Mouse (Mus musculus) olfactory bulb, adult 2 months (tissue): ENCODE results near the gene Fgfr2. TPM values are rescaled to one million over a fixed set of nuclear protein-coding genes. Genes with fewer than 3 reads are reported as not detected.

ENCODE experiments used
- H3K27ac ChIP-seq: fragments of 200-500 bp; 2 replicates; pipeline ENCODE4 v1.5.1; 2012; ENCODE audit warnings: low read depth, low read length; ENCODE audit not compliant: insufficient read depth
- H3K4me1 ChIP-seq: fragments of 200-500 bp; 2 replicates; pipeline ENCODE4 v1.6.1; 2012; ENCODE audit warnings: low read length; ENCODE audit not compliant: control insufficient read depth, insufficient read depth
- H3K4me3 ChIP-seq: fragments of 200-500 bp; 2 replicates; pipeline ENCODE4 v1.5.1; 2012; ENCODE audit warnings: mild to moderate bottlenecking, low read depth, low read length, moderate library complexity; ENCODE audit not compliant: insufficient read depth
- CTCF ChIP-seq: fragments of 200-500 bp; IDR thresholded peaks from 2 replicates; pipeline ENCODE4 v1.5.1; 2012; ENCODE audit warnings: low read depth, mild to moderate bottlenecking, low read length, moderate library complexity; ENCODE audit not compliant: insufficient read depth
- POLR2A ChIP-seq: fragments of 200-500 bp; IDR thresholded peaks from 2 replicates; pipeline ENCODE4 v1.6.1; 2012; ENCODE audit warnings: mild to moderate bottlenecking, low read depth, low read length, moderate library complexity; ENCODE audit not compliant: insufficient read depth
- WGBS: fragments of 180-500 bp; shearing (Covaris S2); methylation state at CpG from one replicate; pipeline ENCODE4 v1.1.7; 2018; 5-methylcytosine and 5-hydroxymethylcytosine counted together
- polyA plus RNA-seq: library from polyadenylated mRNA; stranded (reverse); fragments of >200 nt; gene quantifications from 2 replicates; pipeline ENCODE4 v1.2.4, GENCODE M21; 2012; ENCODE audit warnings: low replicate concordance; ENCODE audit not compliant: missing spikeins, insufficient read depth, insufficient read length

Gene Fgfr2
- polyA plus RNA-seq, 1 experiment: not detected

DNA sequence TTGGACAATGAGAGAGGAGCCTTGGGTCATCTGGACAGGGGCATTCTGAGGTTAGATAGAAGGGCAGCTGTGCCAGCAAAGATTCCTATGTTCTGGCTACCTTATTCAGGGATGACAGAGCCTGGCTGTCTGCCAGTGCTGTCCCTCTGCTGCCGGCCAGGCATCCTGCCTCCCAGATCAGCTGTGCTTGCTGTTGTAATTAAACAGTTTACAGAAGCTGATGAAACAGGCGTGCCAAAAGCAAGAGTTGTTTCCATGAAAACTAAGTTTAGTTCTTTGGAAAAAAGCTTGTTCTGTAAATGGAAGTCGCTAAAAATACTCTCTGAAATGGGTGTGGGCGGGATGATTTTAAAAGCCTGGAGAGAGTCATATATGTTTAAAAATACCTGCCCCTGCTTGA is 1213.5 kb downstream of the Fgfr2 start:
- H3K4me3 ChIP-seq: no peak overlapping the region
- peaks cover 6% of the 10 kb centered on the region for H3K4me1 ChIP-seq
- 6% methylated on average over 4 of the region's 4 CpGs for WGBS
- TF ChIP-seq CTCF (no peak), POLR2A (no peak)
- no peak overlapping the region for H3K27ac ChIP-seq

DNA sequence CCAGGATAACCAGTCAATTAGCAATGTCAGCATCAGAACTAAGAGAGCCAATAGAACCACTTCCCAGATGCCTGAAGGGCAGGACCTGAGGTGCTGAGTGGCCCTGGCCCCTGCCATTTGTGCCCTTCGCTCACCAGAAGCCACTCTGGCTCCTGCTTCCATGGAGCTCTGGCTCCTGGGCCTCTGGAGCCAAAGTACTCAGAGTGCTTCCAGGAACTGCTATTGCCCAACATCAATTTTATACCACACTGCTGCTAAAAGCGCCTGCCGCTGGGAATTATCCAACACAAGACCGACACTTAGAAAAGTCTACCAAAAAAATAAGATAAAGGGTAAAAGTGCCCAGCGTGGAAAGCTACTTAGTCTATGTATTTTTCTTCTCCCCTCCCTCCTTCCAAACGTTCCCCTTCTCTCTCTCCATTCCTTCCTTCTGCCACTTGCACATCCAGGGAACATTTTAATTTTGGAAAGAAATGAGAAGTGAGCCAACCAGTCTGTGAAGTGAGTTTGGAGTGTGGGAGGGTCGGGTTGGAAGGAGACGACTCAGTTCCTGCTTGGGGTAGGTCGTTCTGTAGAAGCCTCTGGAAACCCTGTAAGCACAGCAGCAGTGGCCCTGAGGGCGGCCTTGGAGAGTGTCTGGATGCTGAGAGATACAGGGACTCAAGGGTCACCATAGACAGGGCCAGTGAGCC is 1216.5 kb downstream of the Fgfr2 start:
- Histone ChIP-seq H3K4me1 (peaks cover 6% of the 10 kb centered on the region), H3K27ac (no peak overlapping the region), H3K4me3 (no peak overlapping the region)
- TF ChIP-seq POLR2A (no peak), CTCF (no peak)
- 82% methylated on average over 10 of the region's 10 CpGs for WGBS

DNA sequence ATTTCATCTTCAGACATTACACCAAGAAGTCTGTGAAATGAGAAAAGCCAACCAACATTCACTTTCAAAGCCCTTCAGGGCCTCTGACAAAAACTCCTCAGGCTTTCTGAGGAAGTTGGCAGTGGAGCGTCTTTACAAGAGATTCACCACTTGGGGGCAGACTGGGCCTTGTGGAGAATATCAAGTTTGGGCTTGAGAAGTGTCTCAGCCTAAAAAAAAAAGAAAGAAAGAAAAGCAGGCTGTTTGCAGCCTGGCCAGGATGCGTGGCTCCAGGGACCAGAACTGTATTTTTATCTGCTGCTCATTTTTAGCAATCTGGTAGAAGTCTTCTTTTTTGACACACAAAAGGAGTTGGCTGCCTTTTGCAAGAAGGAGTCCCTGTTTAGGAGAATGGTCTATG is 1223.8 kb downstream of the Fgfr2 start:
- TF ChIP-seq POLR2A: no peak
- TF ChIP-seq CTCF: 0 out of 2 replicates have a peak, but pooled peaks have one; percentile 12
- Histone ChIP-seq H3K4me3 (no peak overlapping the region), H3K27ac (no peak overlapping the region), H3K4me1 (0 out of 2 replicates have a peak, but pooled peaks cover 2% of the 10 kb centered on the region)
- WGBS: 3% methylated on average over 2 of the region's 2 CpGs

DNA sequence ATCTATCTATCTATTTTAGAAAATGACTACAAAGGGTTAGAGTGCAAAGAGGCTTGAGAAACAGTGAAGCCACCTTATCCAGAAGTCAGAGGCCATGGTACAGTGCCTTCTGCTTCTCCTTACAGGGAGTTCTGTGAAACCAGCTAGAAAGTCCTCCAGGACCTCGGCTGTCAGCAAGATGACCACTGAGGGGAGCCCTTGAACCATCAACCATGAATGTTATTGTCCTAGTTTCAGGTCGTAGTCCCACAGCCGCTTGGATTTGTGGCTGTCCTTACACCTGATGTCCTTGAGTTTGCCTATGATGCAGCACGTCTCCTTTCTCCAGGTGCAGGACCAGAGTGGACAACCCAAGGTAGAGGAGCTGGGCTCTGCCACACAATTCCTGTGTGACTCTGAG is 1225.9 kb downstream of the Fgfr2 start:
- no peak for TF ChIP-seq POLR2A
- no peak for TF ChIP-seq CTCF
- H3K4me3 ChIP-seq: no peak overlapping the region
- no peak overlapping the region for H3K27ac ChIP-seq
- 29% methylated on average over 4 of the region's 4 CpGs for WGBS
- 0 out of 2 replicates have a peak, but pooled peaks cover 2% of the 10 kb centered on the region for H3K4me1 ChIP-seq

DNA sequence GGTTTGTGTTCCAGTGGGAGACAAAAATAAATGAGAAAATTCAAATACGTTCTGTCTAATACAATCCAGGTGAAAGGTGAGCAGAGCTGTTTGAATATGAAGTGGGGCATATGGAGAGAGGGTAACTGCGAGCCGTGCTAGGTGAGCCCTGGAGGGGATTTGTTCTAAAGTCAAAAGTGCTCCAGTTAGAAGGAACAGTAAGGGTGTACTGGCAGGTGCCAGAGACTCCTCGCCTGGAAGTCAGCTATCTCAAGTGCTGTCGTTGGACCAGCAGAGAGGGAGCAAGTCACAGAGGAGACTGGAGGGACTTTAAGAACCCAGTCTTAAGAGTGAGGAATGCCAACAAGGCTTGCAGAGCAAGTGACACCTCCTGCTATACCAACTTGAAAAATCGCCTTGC is 1240.3 kb downstream of the Fgfr2 start:
- WGBS: 65% methylated on average over 6 of the region's 6 CpGs
- no peak for TF ChIP-seq POLR2A
- no peak for TF ChIP-seq CTCF
- Histone ChIP-seq H3K4me1 (no peaks in the 10 kb centered on the region), H3K27ac (no peak overlapping the region), H3K4me3 (no peak overlapping the region)

DNA sequence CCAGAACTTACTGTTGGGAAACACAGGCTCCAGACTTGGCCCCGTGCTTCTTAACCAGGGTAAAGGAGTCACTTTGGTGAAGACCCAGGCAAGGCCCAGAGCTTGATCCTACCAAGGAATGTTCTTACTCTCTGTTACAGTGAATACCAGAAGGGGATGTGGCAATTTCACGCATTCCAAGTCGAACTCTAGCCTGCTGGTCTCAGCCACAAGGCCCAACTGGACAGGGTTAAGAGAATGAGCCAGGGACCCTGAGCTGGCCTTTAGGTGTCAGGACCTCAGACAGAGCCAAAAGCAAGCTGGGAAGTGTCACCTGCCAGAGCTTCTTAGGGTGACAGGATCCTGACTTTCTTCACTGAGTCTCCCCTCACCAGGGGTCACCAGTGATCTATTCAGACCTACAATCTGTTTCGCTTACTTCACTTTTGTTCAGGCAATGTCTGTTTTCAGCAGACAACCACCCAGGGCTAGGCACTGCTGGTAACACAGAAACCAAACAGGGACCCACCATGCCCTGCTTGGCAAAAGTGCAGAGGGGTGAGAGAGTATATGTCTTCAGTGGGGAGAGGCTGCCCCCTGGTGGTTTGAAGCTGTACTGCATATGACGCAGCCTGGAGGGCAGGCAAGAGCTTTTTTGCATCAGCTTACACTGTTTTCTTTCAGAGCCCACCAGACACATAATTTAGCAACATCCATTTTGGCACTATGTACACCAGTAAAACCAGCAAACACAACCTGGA is 1241.1 kb downstream of the Fgfr2 start:
- Histone ChIP-seq H3K4me3 (no peak overlapping the region), H3K27ac (no peak overlapping the region), H3K4me1 (no peaks in the 10 kb centered on the region)
- 61% methylated on average over 5 of the region's 5 CpGs for WGBS
- TF ChIP-seq CTCF: peak; percentile 76; the same call in 1 of the 2 replicates
- TF ChIP-seq POLR2A: no peak

DNA sequence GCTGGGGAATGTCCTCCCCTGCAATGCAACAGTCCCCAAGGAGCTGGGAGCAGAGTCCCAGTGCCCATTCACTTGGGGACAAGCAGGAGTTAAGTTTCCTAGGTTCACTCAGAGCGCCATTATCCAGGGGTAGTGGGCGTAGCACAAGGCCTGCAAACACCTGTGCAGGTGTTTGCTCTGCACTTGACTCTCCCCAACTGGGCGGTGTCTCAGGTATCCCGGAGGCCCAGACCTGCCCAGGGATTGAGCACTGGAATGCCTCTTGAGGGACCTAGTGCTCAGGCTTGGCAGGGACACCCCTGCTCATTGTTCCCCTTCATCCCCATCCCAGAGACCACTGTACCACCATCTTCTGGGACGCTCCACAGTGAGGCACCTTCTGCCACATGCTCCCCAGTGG is 1243.0 kb downstream of the Fgfr2 start:
- Histone ChIP-seq H3K4me3 (no peak overlapping the region), H3K27ac (no peak overlapping the region), H3K4me1 (no peaks in the 10 kb centered on the region)
- no peak for TF ChIP-seq POLR2A
- no peak for TF ChIP-seq CTCF
- WGBS: 90% methylated on average over 5 of the region's 5 CpGs

DNA sequence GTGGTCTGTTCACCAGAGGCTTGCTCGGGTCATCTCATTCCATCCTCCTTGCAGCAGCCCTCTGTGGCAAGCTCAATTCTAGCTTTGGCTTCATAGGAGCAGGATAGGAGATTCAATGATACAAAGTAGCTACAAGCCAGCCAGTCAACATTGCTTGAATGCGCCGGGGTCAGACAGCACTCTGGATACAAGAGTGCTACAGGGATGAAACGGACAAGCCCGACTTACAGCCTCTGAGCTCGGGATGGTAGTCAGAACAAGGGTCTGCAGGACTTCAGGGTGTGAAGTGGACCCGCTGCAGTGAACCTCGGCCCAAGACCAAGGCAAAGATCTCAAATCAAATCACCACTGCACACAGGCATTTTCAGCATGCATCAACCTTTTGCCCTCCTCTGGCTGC is 1244.3 kb downstream of the Fgfr2 start:
- TF ChIP-seq CTCF (no peak), POLR2A (no peak)
- Histone ChIP-seq H3K4me3 (no peak overlapping the region), H3K4me1 (no peaks in the 10 kb centered on the region), H3K27ac (no peak overlapping the region)
- WGBS: 85% methylated on average over 8 of the region's 8 CpGs

DNA sequence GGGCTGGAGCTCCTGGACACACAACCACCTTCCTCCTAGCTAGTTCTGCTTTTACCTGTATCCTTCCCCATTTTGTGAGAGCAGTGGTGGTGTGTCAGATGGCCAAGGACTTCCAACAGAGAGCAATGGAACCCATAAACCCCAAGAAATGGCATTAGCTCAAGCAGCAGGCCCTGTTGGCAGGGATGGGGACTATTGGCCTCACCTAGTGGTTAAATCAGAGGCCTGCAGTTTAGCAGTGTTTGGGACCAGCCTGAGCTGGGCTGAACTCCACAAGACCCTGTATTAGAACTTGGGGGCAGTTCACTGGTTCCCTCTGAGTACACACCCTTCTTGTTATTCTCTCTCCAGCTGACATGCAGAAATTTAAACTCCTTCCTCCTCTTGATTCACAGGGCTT is 1262.0 kb downstream of the Fgfr2 start:
- Histone ChIP-seq H3K4me3 (no peak overlapping the region), H3K4me1 (no peaks in the 10 kb centered on the region), H3K27ac (no peak overlapping the region)
- no peak for TF ChIP-seq POLR2A
- no peak for TF ChIP-seq CTCF
